Mouse (Mus musculus): ENCODE data around the gene Slc6a17. TPM values are rescaled to one million over a fixed set of nuclear protein-coding genes. Genes with fewer than 3 reads are reported as not detected.

The Slc6a17 gene
- polyA plus RNA-seq, 1 experiment from 2014 or later = 1.1 TPM

- H3K9ac ChIP-seq (ENCODE audit: low read depth, low read length) = no peak overlapping the region
- 58% methylated on average over 4 of the region's 4 CpGs for WGBS
- H3K4me2 ChIP-seq (ENCODE audit: low read depth, low read length) = no peak overlapping the region
- no peaks in the 10 kb centered on the region for H3K9me3 ChIP-seq (ENCODE audit: control insufficient read depth, low read length)
- ATAC-seq = no peak
- no peak overlapping the region for H3K4me3 ChIP-seq (ENCODE audit: low read length)
- H3K27me3 ChIP-seq (replicated peaks; ENCODE audit: control insufficient read depth, insufficient read depth, low read length) = peaks cover 16% of the 10 kb centered on the region; the same call in 1 of the 2 replicates
- no peak overlapping the region for H3K27ac ChIP-seq (ENCODE audit: low read length)
- H3K4me1 ChIP-seq (ENCODE audit: control insufficient read depth, insufficient read depth, low read length) = 0 out of 2 replicates have a peak, but pooled peaks cover 2% of the 10 kb centered on the region
- H3K36me3 ChIP-seq (ENCODE audit: control insufficient read depth, insufficient read depth, low read length) = no peaks in the 10 kb centered on the region
Observed at GRCm38 (mm10) chr3:107533532-107533931, 15.7 kb upstream of the Slc6a17 start.

GRCm38 (mm10) chr3:107530581-107530980 lies 12.8 kb upstream of the Slc6a17 start:
- H3K4me2 ChIP-seq (ENCODE audit: low read depth, low read length) = no peak overlapping the region
- ATAC-seq = no peak
- no peak overlapping the region for H3K9ac ChIP-seq (ENCODE audit: low read depth, low read length)
- no peak overlapping the region for H3K27ac ChIP-seq (ENCODE audit: low read length)
- no peaks in the 10 kb centered on the region for H3K9me3 ChIP-seq (ENCODE audit: control insufficient read depth, low read length)
- H3K4me1 ChIP-seq (ENCODE audit: control insufficient read depth, insufficient read depth, low read length) = no peaks in the 10 kb centered on the region
- H3K4me3 ChIP-seq (ENCODE audit: low read length) = no peak overlapping the region
- no peaks in the 10 kb centered on the region for H3K36me3 ChIP-seq (ENCODE audit: control insufficient read depth, insufficient read depth, low read length)
- 0 out of 2 replicates have a peak, but pooled peaks cover 5% of the 10 kb centered on the region for H3K27me3 ChIP-seq (replicated peaks; ENCODE audit: control insufficient read depth, insufficient read depth, low read length)
- 79% methylated on average over 5 of the region's 5 CpGs for WGBS

DNA sequence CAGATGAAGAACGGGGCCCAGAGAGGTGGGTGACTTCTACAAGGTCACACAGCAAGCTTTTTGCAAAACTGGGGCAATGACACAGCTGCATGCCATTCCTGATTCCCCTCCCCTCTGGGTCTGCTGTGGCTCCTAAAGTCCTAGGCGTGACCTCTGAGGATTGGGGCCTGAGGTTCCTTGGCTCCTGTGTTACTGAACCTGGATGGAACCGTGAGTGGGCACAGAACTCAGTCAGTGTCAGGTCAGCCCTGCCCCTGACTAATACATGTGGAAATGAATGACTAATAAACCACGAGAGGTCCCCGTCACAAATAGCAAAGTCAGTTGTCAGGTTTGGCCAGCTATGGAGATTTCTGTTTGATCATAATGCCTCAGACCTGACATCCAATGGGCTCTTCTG lies 11.4 kb upstream of the Slc6a17 start:
- Histone ChIP-seq H3K4me1 (ENCODE audit: control insufficient read depth, insufficient read depth, low read length) (no peaks in the 10 kb centered on the region), H3K36me3 (ENCODE audit: control insufficient read depth, insufficient read depth, low read length) (no peaks in the 10 kb centered on the region), H3K9me3 (ENCODE audit: control insufficient read depth, low read length) (no peaks in the 10 kb centered on the region), H3K9ac (ENCODE audit: low read depth, low read length) (no peak overlapping the region), H3K4me2 (ENCODE audit: low read depth, low read length) (no peak overlapping the region), H3K27ac (ENCODE audit: low read length) (no peak overlapping the region), H3K4me3 (ENCODE audit: low read length) (no peak overlapping the region), H3K27me3 (replicated peaks; ENCODE audit: control insufficient read depth, insufficient read depth, low read length) (0 out of 2 replicates have a peak, but pooled peaks cover 3% of the 10 kb centered on the region)
- ATAC-seq = no peak
- 68% methylated on average over 5 of the region's 5 CpGs for WGBS

GRCm38 (mm10) chr3:107528401-107529118 lies 10.7 kb upstream of the Slc6a17 start:
- Histone ChIP-seq H3K4me1 (ENCODE audit: control insufficient read depth, insufficient read depth, low read length) (no peaks in the 10 kb centered on the region), H3K4me3 (ENCODE audit: low read length) (no peak overlapping the region), H3K4me2 (ENCODE audit: low read depth, low read length) (no peak overlapping the region), H3K9me3 (ENCODE audit: control insufficient read depth, low read length) (no peaks in the 10 kb centered on the region), H3K27ac (ENCODE audit: low read length) (no peak overlapping the region), H3K9ac (ENCODE audit: low read depth, low read length) (no peak overlapping the region), H3K36me3 (ENCODE audit: control insufficient read depth, insufficient read depth, low read length) (no peaks in the 10 kb centered on the region), H3K27me3 (replicated peaks; ENCODE audit: control insufficient read depth, insufficient read depth, low read length) (no peaks in the 10 kb centered on the region)
- 30% methylated on average over 9 of the region's 9 CpGs for WGBS
- no peak for ATAC-seq

GRCm38 (mm10) chr3:107524547-107524946 lies 6.7 kb upstream of the Slc6a17 start:
- H3K4me3 ChIP-seq (ENCODE audit: low read length) = no peak overlapping the region
- WGBS = 71% methylated on average over 6 of the region's 6 CpGs
- no peak overlapping the region for H3K27ac ChIP-seq (ENCODE audit: low read length)
- H3K4me1 ChIP-seq (ENCODE audit: control insufficient read depth, insufficient read depth, low read length) = no peaks in the 10 kb centered on the region
- no peaks in the 10 kb centered on the region for H3K36me3 ChIP-seq (ENCODE audit: control insufficient read depth, insufficient read depth, low read length)
- H3K9me3 ChIP-seq (ENCODE audit: control insufficient read depth, low read length) = no peaks in the 10 kb centered on the region
- H3K27me3 ChIP-seq (replicated peaks; ENCODE audit: control insufficient read depth, insufficient read depth, low read length) = no peaks in the 10 kb centered on the region
- H3K9ac ChIP-seq (ENCODE audit: low read depth, low read length) = no peak overlapping the region
- no peak overlapping the region for H3K4me2 ChIP-seq (ENCODE audit: low read depth, low read length)
- no peak for ATAC-seq

DNA sequence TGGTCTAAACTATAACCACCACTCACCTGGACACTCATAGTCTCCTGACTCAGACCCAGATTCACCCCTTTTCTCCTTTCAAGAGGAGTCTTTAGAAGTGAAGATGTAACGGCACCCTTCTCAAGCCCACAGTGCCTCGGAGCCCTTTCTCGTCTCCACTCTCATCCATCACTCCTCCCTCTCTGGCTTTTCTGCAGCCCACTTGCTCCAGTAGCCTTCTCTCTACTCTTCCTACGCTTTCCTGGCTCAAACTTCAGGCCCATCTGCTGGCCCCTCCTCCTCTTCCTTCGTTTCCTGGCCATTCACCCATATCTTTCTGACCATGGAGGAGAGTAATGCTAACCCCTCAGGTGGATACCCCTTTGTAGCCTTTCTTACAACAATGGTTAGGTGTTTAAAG lies 3.1 kb upstream of the Slc6a17 start:
- peaks cover 10% of the 10 kb centered on the region; the same call in 1 of the 2 replicates for H3K4me1 ChIP-seq (ENCODE audit: control insufficient read depth, insufficient read depth, low read length)
- H3K27me3 ChIP-seq (replicated peaks; ENCODE audit: control insufficient read depth, insufficient read depth, low read length) = peaks cover 33% of the 10 kb centered on the region
- 76% methylated on average over 5 of the region's 5 CpGs for WGBS
- H3K36me3 ChIP-seq (ENCODE audit: control insufficient read depth, insufficient read depth, low read length) = no peaks in the 10 kb centered on the region
- no peak overlapping the region for H3K9ac ChIP-seq (ENCODE audit: low read depth, low read length)
- H3K4me3 ChIP-seq (ENCODE audit: low read length) = no peak overlapping the region
- no peak overlapping the region for H3K4me2 ChIP-seq (ENCODE audit: low read depth, low read length)
- no peak for ATAC-seq
- H3K27ac ChIP-seq (ENCODE audit: low read length) = no peak overlapping the region
- H3K9me3 ChIP-seq (ENCODE audit: control insufficient read depth, low read length) = no peaks in the 10 kb centered on the region

GRCm38 (mm10) chr3:107516776-107517630 lies 815 bp downstream of the Slc6a17 start:
- Histone ChIP-seq H3K27ac (ENCODE audit: low read length) (no peak overlapping the region), H3K36me3 (ENCODE audit: control insufficient read depth, insufficient read depth, low read length) (no peaks in the 10 kb centered on the region), H3K9me3 (ENCODE audit: control insufficient read depth, low read length) (no peaks in the 10 kb centered on the region), H3K27me3 (replicated peaks; ENCODE audit: control insufficient read depth, insufficient read depth, low read length) (peaks cover 35% of the 10 kb centered on the region), H3K4me3 (ENCODE audit: low read length) (peak overlapping the region; percentile 57), H3K4me1 (ENCODE audit: control insufficient read depth, insufficient read depth, low read length) (peaks cover 10% of the 10 kb centered on the region; the same call in 1 of the 2 replicates), H3K9ac (ENCODE audit: low read depth, low read length) (peak overlapping the region; percentile 60), H3K4me2 (ENCODE audit: low read depth, low read length) (peak overlapping the region; percentile 95)
- WGBS = 7% methylated on average over 55 of the region's 55 CpGs
- peak; percentile 78 for ATAC-seq

- no peak overlapping the region for H3K27ac ChIP-seq (ENCODE audit: low read length)
- H3K4me1 ChIP-seq (ENCODE audit: control insufficient read depth, insufficient read depth, low read length) = peaks cover 10% of the 10 kb centered on the region; the same call in 1 of the 2 replicates
- peaks cover 35% of the 10 kb centered on the region for H3K27me3 ChIP-seq (replicated peaks; ENCODE audit: control insufficient read depth, insufficient read depth, low read length)
- H3K9ac ChIP-seq (ENCODE audit: low read depth, low read length) = no peak overlapping the region
- H3K4me3 ChIP-seq (ENCODE audit: low read length) = no peak overlapping the region
- H3K4me2 ChIP-seq (ENCODE audit: low read depth, low read length) = no peak overlapping the region
- no peaks in the 10 kb centered on the region for H3K9me3 ChIP-seq (ENCODE audit: control insufficient read depth, low read length)
- WGBS = 75% methylated on average over 4 of the region's 4 CpGs
- H3K36me3 ChIP-seq (ENCODE audit: control insufficient read depth, insufficient read depth, low read length) = no peaks in the 10 kb centered on the region
- ATAC-seq = no peak
Observed at GRCm38 (mm10) chr3:107515989-107516388, 1.8 kb downstream of the Slc6a17 start.

- no peak for ATAC-seq
- no peak overlapping the region for H3K4me3 ChIP-seq (ENCODE audit: low read length)
- WGBS = 91% methylated on average over 3 of the region's 3 CpGs
Observed at GRCm38 (mm10) chr3:107511416-107511815, 6.4 kb downstream of the Slc6a17 start.

More at GRCm38 (mm10) chr3:107511416-107511815, 6.4 kb downstream of the Slc6a17 start:
- Histone ChIP-seq H3K27ac (ENCODE audit: low read length) (no peak overlapping the region), H3K4me2 (ENCODE audit: low read depth, low read length) (no peak overlapping the region), H3K9me3 (ENCODE audit: control insufficient read depth, low read length) (no peaks in the 10 kb centered on the region), H3K9ac (ENCODE audit: low read depth, low read length) (no peak overlapping the region), H3K36me3 (ENCODE audit: control insufficient read depth, insufficient read depth, low read length) (no peaks in the 10 kb centered on the region), H3K27me3 (replicated peaks; ENCODE audit: control insufficient read depth, insufficient read depth, low read length) (peaks cover 6% of the 10 kb centered on the region), H3K4me1 (ENCODE audit: control insufficient read depth, insufficient read depth, low read length) (no peaks in the 10 kb centered on the region)

Data from intestine, embryonic 16.5 days (tissue).